Mouse (Mus musculus): Measurements from ENCODE around the gene Safb2.

- TF ChIP-seq CTCF (IDR thresholded peaks at IDR 0.05; ENCODE audit: low read depth) (no peak), EP300 (IDR thresholded peaks at IDR 0.05; ENCODE audit: low read depth) (no peak)
These were observed 26.9 kb upstream of the Safb2 start for GRCm38 (mm10) chr17:56611323-56611722.

Data from liver, postnatal 0 days (tissue).